ENCODE assay signal across 8 mouse cellular contexts in the genomic region with DNA sequence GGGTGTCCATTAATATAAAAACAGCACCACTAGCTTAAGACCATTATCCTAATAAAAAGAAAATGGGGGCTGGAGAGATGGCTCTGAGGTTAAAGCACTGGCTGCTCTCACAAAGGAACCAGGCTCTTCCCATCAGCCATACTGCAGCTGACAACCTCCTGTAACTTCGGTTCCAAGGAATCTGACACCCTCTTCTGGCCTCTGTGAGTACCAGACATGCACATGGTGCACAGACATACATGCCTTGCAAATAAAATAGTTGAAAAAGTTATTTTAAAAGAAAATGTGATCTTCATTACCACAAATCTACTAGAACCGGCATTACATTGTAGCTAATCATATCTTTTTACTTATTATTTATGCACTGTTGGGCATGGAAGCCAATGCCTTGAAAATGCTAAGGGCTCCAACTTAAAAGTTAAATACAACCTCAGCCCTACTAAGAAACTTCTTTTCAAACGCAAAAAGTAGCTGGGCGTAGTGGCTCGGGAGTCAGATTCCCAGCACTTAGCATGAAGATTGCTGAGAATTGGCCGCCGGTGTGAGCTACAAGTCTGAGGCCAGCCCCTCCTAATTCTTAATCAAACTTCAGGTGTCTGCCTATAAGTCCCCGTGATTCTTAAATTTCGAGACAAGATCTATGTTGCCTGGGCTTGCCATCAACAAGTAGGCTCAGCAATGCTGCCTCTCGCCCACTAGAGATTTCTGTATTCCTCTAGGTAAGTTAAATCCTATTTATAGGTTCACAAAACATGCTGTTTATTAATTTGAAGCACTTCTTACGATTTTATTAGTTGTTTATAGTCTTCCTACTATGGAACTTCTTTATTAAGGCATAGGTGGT. TPM values are rescaled to one million over a fixed set of nuclear protein-coding genes. Genes with fewer than 3 reads are reported as not detected.
A peak's percentile ranks its signal among the peaks of the same experiment; 100 is the strongest.
DNase-seq lines count a peak whose midpoint lies in the region; ATAC-seq and TF ChIP-seq lines count a peak whose summit lies in the region.

No protein-coding gene starts in this region.

- DNase-seq in kidney, adult 18-20 months = no peak
- DNase-seq in R1 (ENCODE audit: low read depth, low spot score) = peak; percentile 78
- peak; percentile 32 for DNase-seq in forelimb bud, embryonic 11.5 days (ENCODE audit: low read depth, low spot score)
- no peak for DNase-seq in liver, embryonic 13.5 days
- no peak for DNase-seq in stomach, postnatal 0 days (ENCODE audit: low spot score)
- no peak for DNase-seq in ovary, postnatal 10 days (ENCODE audit: low spot score)
- no peak for DNase-seq in adrenal gland, postnatal 10 days

- peak overlapping the region; percentile 67 for H3K9ac ChIP-seq in kidney, embryonic 15.5 days
- H3K9ac ChIP-seq in liver, embryonic 13.5 days = peak overlapping the region; percentile 80
- peak overlapping the region; percentile 68 for H3K9ac ChIP-seq in stomach, postnatal 0 days (ENCODE audit: low read length)

- TF ChIP-seq CTCF in stomach, postnatal 0 days (IDR thresholded peaks at IDR 0.05; ENCODE audit: low read depth) = peak; percentile 74

- peak overlapping the region; percentile 85 for H3K4me2 ChIP-seq in kidney, embryonic 15.5 days
- H3K4me2 ChIP-seq in liver, embryonic 13.5 days = peak overlapping the region; percentile 83
- peak overlapping the region; percentile 88 for H3K4me2 ChIP-seq in stomach, postnatal 0 days (replicated peaks; ENCODE audit: low read depth)

- H3K9me3 ChIP-seq in kidney, embryonic 15.5 days (replicated peaks) = no peaks in the 10 kb centered on the region
- no peaks in the 10 kb centered on the region for H3K9me3 ChIP-seq in liver, embryonic 13.5 days (replicated peaks)
- no peaks in the 10 kb centered on the region for H3K9me3 ChIP-seq in stomach, postnatal 0 days (ENCODE audit: control insufficient read depth, low read length)

- no peak for ATAC-seq in kidney, embryonic 15.5 days (replicated peaks; ENCODE audit: low FRiP score)
- ATAC-seq in liver, embryonic 13.5 days (ENCODE audit: low read depth) = no peak
- ATAC-seq in stomach, postnatal 0 days (ENCODE audit: low FRiP score, low TSS enrichment) = no peak

- H3K27ac ChIP-seq in kidney, embryonic 15.5 days = peak overlapping the region; percentile 77
- H3K27ac ChIP-seq in liver, embryonic 13.5 days = peak overlapping the region; percentile 94
- H3K27ac ChIP-seq in stomach, postnatal 0 days (replicated peaks) = peak overlapping the region; percentile 73

- no peaks in the 10 kb centered on the region for H3K36me3 ChIP-seq in kidney, embryonic 15.5 days
- H3K36me3 ChIP-seq in liver, embryonic 13.5 days = no peaks in the 10 kb centered on the region
- H3K36me3 ChIP-seq in stomach, postnatal 0 days (ENCODE audit: control insufficient read depth, insufficient read depth, low read length) = no peaks in the 10 kb centered on the region

- no peaks in the 10 kb centered on the region for H3K27me3 ChIP-seq in kidney, embryonic 15.5 days
- H3K27me3 ChIP-seq in liver, embryonic 13.5 days = no peaks in the 10 kb centered on the region
- H3K27me3 ChIP-seq in stomach, postnatal 0 days (ENCODE audit: control insufficient read depth, insufficient read depth, low read length) = no peaks in the 10 kb centered on the region

- TF ChIP-seq EP300 in stomach, postnatal 0 days (optimal IDR thresholded peaks at IDR 0.05) = no peak

- 23% methylated on average over 11 of the region's 11 CpGs for WGBS in kidney, embryonic 15.5 days
- 21% methylated on average over 11 of the region's 11 CpGs for WGBS in liver, embryonic 13.5 days (ENCODE audit: insufficient replicate concordance)
- 14% methylated on average over 11 of the region's 11 CpGs for WGBS in stomach, postnatal 0 days

- H3K4me1 ChIP-seq in kidney, embryonic 15.5 days = peaks cover 18% of the 10 kb centered on the region
- H3K4me1 ChIP-seq in liver, embryonic 13.5 days (replicated peaks) = peaks cover 26% of the 10 kb centered on the region
- no peaks in the 10 kb centered on the region for H3K4me1 ChIP-seq in stomach, postnatal 0 days (replicated peaks; ENCODE audit: control insufficient read depth, insufficient read depth)

- peak overlapping the region; percentile 60 for H3K4me3 ChIP-seq in kidney, embryonic 15.5 days (replicated peaks)
- H3K4me3 ChIP-seq in liver, embryonic 13.5 days (replicated peaks) = peak overlapping the region; percentile 74
- peak overlapping the region; percentile 68 for H3K4me3 ChIP-seq in stomach, postnatal 0 days (ENCODE audit: low read depth, low read length)

RNA-seq across cellular contexts. Expression of a gene that starts 1.2 kb away (rescaled TPM):
- 5.3 and 8.6 TPM in 2 replicates for polyA plus RNA-seq in kidney, embryonic 15.5 days (2015; fragmentation: Nextera tagmentation; extraction: Ambion mirVana)
- polyA plus RNA-seq in liver, embryonic 13.5 days (2015; fragmentation: Nextera tagmentation; extraction: Ambion mirVana) = 5.6 and 6.9 TPM in 2 replicates
- 4.5 and 4.8 TPM in 2 replicates for polyA plus RNA-seq in stomach, postnatal 0 days (2015; fragmentation: Nextera tagmentation; extraction: Ambion mirVana)
- total RNA-seq in adrenal gland, postnatal 10 days (2021) = 10 to 100 TPM; 14.5 to 30.3 TPM

RNA-seq across cellular contexts. Expression of a gene that starts 6.6 kb away (rescaled TPM):
- polyA plus RNA-seq in kidney, embryonic 15.5 days (2015; fragmentation: Nextera tagmentation; extraction: Ambion mirVana) = 683 and 778 TPM in 2 replicates
- polyA plus RNA-seq in liver, embryonic 13.5 days (2015; fragmentation: Nextera tagmentation; extraction: Ambion mirVana) = 519 and 540 TPM in 2 replicates
- 745 and 824 TPM in 2 replicates for polyA plus RNA-seq in stomach, postnatal 0 days (2015; fragmentation: Nextera tagmentation; extraction: Ambion mirVana)
- total RNA-seq in adrenal gland, postnatal 10 days (2021) = 100 to 1,000 TPM; 337 to 370 TPM

RNA-seq across cellular contexts. Expression of a gene that starts 42.7 kb away (rescaled TPM):
- polyA plus RNA-seq in kidney, embryonic 15.5 days (2015; fragmentation: Nextera tagmentation; extraction: Ambion mirVana) = 156 and 157 TPM in 2 replicates
- 20.9 and 26.3 TPM in 2 replicates for polyA plus RNA-seq in liver, embryonic 13.5 days (2015; fragmentation: Nextera tagmentation; extraction: Ambion mirVana)
- polyA plus RNA-seq in stomach, postnatal 0 days (2015; fragmentation: Nextera tagmentation; extraction: Ambion mirVana) = 185 and 206 TPM in 2 replicates
- total RNA-seq in adrenal gland, postnatal 10 days (2021) = 100 to 1,000 TPM; 116 to 123 TPM

Comparison
In these comparisons a context has a peak if more than half of its experiments do, and no peak if none do; other contexts are left out.
1. DNase-seq: peak in R1 (single experiment) and forelimb bud, embryonic 11.5 days (single experiment); none in kidney, adult 18-20 months (single experiment), liver, embryonic 13.5 days (single experiment), stomach, postnatal 0 days (single experiment), ovary, postnatal 10 days (single experiment) and adrenal gland, postnatal 10 days (single experiment).
2. Peak in every context shown above with its lines, with median percentiles within 50 percentile points of each other: H3K27ac ChIP-seq, H3K4me2 ChIP-seq, H3K4me3 ChIP-seq and H3K9ac ChIP-seq.